Mouse (Mus musculus) liver, adult (tissue): ENCODE results near the gene Pidd1.

Experiments
- GATA4 ChIP-seq: IDR thresholded peaks from 2 replicates; pipeline ENCODE4 v1.6.1; 2014; ENCODE audit warnings: mild to moderate bottlenecking, low read length; ENCODE audit not compliant: insufficient replicate concordance

Pidd1 gene

DNA sequence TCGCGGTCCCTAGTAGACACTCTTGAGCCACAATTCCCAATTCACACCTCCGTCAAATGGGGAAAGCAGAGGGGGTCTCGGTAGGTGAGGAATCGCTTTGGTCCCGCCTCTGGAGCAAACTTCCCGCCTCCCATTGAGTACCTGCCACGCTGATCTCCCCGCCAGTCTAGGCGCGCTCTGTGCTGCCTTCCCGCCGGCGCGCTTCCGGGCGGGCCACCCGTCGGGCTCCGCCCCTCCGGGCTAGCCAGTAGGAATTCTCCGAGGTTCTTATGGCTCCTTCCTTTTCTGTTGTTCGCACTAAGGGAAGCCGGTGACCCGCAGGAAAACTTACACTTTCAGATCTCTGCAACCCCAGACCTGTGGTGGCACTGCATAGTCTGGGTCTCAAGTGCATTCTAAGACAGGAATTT lies at the start of gene Pidd1:
Gene Pidd1, minus strand, starts transcription at position 198 of the 410 bp plus-strand sequence.
- no peak for TF ChIP-seq GATA4

DNA sequence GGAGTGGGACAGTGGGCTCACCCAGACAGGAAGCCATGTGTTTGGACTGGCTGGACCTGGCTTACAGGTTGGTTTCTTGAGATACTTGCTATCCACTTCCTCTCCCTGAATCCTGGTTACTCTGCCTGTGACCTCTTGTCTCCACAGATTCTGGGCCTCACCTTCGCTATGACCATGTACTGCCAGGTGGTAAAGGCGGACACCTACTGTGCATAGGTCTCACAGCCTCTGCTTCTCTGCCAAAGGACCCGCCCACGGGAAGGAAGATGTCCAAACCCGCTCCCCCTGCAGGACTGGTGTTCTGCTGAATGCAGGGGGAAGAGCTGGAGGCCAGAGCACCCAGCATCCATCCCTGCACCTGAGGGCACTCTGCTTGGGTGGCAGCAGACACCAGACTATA lies 48.9 kb upstream of the Pidd1 start:
- no peak for TF ChIP-seq GATA4

DNA sequence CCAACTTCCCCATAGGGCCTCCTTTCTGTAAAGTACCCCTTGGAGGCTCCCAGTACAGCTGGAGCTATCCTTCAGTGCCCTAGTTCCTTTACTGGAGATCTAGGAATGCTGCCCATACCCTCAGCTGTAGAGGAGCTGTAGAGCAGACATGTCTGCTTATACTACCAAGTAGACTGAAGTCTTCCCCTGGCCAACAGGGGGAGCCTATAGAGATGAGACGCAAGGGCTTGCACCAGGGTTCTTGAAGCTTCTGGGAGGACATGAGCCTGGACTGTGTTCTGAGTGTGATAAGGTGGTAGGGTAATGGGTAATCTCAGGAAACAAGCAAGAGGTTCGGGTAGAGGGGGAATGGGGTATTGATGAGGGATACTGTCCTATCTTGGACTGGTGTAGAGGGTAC lies 47.3 kb upstream of the Pidd1 start:
- TF ChIP-seq GATA4: no peak

DNA sequence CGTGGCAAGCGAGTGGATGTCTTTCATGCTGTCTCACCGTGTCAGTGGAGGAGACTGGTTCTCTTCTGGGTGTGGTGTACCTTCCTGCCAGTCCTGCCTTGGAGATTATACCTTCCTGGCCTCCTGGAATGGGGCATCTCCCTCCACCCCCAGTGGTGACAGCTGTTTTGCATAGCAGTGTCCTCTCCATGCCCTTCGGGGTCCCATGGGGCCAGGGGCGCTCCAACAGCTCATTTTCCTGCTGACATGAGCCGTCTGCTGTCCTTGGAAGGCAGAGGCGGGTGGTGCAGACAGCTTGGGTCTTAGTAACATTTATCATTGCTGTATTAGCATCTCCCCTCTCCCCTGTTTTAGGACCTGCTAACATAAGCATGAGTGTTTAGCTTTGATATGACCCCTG lies 43.3 kb upstream of the Pidd1 start:
- TF ChIP-seq GATA4: no peak

DNA sequence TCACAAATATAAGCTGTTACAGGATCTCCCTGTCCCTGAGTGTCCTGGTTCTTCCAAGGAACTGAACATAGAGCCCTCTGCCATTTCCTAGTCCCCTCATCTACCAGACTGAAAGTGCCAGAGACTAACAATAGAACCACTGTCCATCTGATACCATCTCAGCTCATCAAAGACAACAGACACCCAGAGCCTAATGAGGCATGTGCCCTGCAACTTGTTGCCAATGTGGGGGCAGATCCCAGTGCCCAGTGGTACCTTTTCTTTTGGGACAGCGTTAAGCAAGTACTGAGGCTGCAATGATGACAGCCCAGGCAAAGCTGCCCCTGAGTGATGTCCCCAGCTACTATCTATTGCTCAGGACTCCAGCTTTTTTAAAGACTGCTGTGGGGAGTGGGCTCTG lies 42.4 kb upstream of the Pidd1 start:
- TF ChIP-seq GATA4: no peak

DNA sequence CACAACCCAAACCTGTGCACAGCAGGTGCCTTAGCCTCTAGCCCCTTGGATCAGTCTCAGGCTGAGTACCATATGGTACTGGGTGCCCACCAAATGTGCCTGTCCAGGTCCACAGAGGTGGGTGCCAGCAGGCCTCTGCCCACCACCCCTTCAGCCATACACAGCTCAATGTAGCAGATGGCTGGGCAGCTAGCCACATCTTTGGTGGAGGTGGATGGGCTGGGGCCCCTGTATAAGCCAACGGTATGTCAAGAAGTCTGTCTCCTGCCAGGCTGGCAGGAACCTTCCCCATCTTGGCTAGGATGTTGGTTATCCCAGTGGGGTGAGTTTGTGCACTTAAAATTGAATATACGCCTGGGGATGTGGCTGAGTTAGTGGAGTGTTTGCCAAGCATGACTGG lies 41.8 kb upstream of the Pidd1 start:
- no peak for TF ChIP-seq GATA4

DNA sequence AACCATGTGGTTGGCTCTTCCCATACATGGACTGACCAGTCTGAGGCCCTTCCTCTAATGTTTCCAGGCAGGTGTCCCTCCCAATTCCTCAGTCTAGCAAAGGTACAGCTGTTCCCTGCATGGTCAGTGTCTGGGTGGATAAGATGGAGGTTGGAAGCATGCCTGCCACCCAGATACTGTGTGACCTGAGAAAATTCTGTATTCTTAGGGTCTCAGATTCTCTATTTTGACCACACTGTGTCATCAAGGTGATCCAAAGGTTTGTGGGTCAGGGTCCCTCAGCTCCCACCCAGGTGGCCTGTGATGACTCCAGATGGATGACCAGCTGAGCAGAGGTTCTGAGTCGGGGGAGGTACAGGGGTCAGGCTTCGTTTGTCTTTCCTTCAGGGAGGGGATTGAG lies 41.4 kb upstream of the Pidd1 start:
- no peak for TF ChIP-seq GATA4

DNA sequence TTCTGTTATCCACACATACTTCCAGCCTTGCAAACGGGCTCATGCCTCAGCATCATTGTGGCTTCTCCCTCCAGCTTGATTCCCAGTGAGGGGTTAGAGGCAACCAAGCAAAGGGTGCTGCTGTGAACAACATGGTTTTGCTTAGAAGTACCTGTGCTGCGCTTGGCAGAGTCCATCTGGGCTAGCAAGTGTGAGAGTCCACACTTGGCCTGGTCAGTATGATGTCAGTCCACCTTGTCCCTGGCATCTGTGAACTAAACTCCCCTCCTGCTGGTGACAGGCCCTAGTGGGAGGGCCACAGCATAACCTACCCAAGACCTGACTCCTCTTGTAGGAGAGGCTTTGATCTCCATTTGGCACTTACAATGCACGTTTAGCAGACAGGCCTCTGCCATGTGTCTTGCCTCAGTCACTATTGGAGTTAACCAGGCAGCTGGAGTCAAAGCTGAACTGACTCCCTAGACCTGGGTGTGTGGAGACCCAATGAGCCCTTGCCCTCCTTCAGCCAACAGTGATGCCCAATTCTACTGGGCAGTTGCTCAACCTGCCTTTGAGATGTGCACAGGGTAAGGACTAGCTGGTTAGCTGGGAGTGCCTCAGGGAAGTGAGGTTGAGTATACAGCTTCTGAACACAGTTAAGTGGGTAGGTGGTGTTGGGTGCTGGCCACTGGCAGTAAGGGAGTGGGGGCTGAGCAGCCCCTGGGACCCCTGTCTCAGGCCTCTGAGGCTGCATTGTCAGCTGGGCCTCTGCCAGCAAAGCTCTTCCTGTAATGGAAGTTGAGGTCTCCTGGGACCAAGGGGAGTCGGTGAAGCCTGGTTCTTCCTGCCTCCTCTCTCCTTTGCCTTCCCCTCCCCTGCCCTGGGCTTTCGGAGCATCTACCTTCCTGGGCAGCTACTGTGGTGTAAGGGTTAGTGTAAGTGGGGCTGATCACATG lies 40.6 kb upstream of the Pidd1 start:
- no peak for TF ChIP-seq GATA4

DNA sequence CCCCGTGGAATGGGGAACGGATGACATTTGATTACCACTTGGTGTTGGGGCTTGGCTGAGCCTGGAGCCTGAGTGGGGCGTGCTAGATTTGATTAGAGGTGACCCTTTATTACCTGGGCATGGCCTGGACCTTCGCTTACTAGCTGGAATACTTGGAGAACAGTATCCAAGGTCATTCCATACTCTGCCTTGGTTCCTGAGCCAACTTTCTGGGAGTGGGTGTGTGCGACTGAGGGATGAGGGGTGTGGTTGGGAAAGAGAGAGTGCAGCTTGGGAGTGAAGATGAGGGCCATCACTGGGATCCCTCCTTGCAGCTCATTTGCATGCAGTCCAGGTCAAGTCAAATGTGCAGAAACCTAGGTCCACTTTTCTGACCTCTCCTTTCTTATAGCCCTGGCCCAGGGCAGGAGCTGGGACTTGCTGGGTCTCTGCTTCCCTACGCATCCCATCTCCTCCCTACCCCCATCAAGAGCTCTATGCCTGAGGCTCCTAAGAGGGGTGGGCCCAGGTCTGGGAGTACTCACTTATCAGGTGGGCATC lies 39.4 kb upstream of the Pidd1 start:
- TF ChIP-seq GATA4: no peak

DNA sequence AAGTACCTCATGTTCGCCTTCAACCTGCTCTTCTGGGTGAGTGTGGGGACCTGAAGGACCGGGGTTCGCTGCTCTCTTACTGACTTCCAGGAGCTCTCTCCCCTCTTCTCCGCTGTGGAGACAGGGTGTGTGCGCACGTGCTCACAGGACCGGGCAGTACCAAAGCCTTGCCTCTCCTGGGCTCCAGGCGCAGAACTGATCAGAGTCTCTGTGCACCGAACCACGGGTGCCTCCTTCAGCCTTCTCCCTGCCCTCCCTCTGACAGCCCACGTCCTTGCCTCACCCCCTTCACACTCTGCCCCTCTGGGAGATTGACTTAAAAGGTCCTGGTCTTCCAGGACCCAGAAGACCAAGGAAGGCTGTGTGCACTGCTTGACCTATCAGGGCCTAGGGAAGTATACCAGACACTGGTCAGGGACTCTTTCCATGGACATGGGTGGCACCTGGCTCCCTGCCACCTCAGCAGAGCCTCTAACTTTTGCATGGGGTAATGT lies 38.8 kb upstream of the Pidd1 start:
- no peak for TF ChIP-seq GATA4

DNA sequence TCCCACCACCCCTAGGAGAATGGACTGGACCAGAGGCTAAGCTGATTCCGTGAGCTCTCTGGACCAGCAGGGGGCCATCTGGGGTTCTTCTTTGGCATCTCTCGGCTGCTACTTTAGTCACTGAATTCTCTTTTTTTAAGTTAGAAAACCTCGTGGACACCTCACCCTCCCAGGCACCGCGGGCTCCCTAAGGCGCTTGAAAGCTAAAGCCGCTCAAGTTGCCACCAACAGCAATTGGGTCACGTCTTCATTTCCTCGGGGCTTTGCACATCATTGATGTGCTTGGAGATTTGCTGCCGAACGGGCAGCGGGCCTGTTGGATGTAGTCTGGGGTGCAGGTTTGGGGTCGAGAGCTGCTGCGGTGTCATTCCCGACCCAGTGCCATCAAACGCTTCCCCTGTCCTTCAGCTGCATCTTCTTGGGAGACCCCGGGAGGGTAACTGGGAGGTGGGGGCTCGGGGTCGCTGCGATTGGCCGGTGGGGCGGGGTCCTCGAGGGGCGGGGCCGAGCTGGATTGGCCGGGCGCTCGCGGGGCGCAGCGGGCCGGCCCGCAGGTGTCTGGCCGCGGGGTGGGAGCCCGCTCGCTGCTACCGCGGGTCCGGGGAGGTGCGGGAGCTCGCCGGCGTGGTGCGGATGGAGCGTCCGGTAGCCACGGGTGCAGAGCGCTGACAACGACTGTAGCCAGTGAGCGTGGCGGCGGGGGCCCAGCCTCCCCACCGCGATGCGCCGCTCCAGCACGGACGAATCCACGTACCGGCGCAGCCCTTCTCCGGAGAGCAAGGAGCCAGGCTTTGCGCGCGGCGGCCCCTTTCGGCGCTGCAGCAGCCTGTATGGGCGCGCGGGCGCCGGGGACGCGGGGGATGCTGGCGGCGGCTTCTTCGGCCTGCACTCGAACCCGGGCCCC lies 37.9 kb upstream of the Pidd1 start:
- TF ChIP-seq GATA4: no peak

DNA sequence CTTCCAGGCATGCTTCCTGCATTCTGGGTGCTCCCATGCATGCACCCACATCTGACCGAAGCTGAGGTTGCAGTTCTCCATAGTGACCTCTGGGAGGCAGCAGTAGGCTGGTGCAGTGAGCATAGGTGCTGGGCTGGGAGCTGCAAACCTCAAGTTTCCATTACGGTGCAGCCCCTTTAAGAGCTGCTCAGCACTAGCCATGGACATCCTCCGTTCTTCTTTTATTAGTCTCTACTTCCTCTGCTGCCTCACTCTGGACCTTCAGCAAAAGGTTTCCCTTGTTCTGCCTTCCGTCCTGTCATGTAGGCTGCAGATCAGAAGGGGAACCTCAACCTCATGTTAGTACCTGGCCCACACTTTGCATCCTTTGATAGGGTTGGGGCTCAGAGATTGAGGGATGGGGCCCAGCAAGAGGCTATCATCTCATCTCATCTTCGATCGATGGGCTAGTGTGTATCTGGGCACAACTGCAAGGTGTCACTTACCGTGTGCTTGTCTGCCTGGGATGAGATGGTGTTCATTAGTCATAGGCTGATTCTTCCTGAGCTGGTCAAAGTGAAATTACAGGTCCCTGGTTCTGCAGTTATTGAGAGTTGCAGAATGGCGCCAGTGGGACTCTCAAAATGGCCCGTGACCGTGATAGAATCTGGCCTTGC lies 37.1 kb upstream of the Pidd1 start:
- no peak for TF ChIP-seq GATA4

DNA sequence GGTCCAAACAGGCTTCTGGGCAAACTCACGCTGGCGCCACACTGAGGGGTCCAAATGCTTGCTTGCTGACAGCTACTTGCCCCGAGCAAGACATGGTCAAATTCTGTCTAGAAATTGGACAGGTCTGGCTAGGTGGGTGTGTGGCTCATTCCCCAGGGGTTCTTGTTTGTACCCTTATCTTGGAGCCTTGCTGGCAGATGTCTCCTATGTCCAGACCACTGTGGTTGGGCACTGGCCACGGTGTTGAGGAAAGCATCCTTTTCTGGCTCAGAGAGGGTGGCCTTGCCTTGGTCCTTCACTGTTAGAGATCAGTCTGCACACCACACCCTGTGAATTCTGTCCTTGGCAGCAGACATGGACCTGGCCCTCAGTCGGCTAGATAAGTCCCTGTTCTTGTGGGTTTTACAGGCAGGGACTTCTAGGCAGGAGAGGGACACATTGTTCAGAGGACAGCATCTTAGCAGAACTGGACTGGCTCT lies 34.5 kb upstream of the Pidd1 start:
- TF ChIP-seq GATA4: no peak

DNA sequence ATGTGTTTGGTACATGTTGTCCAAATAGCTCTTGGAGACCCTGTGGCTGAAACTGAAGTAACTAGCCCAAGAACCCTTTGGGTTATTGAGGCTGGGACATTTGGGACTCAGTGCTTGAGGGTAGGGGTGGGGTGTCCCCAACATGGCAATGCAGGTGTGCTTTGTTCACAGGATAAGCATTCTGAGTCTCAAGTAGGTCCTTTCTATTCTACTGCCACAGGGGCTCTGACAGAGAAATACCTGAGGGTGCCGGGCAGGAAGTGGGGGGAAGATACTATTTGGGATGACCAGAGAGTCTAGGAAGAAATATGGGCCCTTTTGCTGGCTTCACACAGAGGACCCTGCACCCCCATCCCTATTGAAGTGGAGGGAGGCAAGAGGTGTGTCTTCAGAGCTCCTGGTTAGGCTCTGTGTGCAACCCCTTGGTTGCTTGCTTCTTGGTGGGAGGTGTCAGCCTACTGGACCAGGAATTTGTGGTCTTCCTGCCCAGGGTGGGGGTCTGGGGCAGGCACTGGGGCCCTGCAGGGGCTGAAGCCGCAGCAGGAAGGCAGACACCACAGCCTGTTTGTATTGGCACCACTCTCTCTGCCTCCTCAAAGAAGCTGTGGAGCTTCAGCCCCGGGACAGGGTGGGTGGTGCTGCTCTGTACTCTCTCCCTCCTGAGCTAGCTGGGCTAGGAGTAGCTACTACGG lies 33.9 kb upstream of the Pidd1 start:
- no peak for TF ChIP-seq GATA4
